Mouse (Mus musculus) kidney, postnatal 10 days (tissue): ENCODE data around the gene Tmem131l.
A peak's percentile ranks its signal among the peaks of the same experiment; 100 is the strongest.

Source experiments
- DNase-seq: peaks from one replicate; pipeline ENCODE4 v3.0.0; 2021; ENCODE audit warnings: mixed read lengths

The Tmem131l gene

GRCm38 (mm10) chr3:84046206-84046605, 6.2 kb upstream of the Tmem131l start:
- no peak for DNase-seq

- no peak for DNase-seq
These were observed 1.8 kb upstream of the Tmem131l start for GRCm38 (mm10) chr3:84041739-84042138.

GRCm38 (mm10) chr3:84040476-84041082, 604 bp upstream of the Tmem131l start:
- peak; percentile 77 for DNase-seq

GRCm38 (mm10) chr3:84038981-84039645, 862 bp downstream of the Tmem131l start:
- DNase-seq, result peak; percentile 62

GRCm38 (mm10) chr3:84038126-84038525, 1.8 kb downstream of the Tmem131l start:
- no peak for DNase-seq

- no peak for DNase-seq
These were observed 2.4 kb downstream of the Tmem131l start for GRCm38 (mm10) chr3:84037536-84037935.

- no peak for DNase-seq
These were observed 3.1 kb downstream of the Tmem131l start for GRCm38 (mm10) chr3:84036866-84037265.

- DNase-seq, result no peak
These were observed 4.1 kb downstream of the Tmem131l start for GRCm38 (mm10) chr3:84035728-84036364.

- no peak for DNase-seq
These were observed 5.7 kb downstream of the Tmem131l start for GRCm38 (mm10) chr3:84034115-84034780.

- no peak for DNase-seq
These were observed 6.8 kb downstream of the Tmem131l start for GRCm38 (mm10) chr3:84032933-84033730.

- DNase-seq, result no peak
These were observed 7.6 kb downstream of the Tmem131l start for GRCm38 (mm10) chr3:84032419-84032818.

- DNase-seq, result no peak
These were observed 8.8 kb downstream of the Tmem131l start for GRCm38 (mm10) chr3:84031216-84031615.

GRCm38 (mm10) chr3:84028968-84029367, 11.0 kb downstream of the Tmem131l start:
- DNase-seq, result no peak

- no peak for DNase-seq
These were observed 12.2 kb downstream of the Tmem131l start for GRCm38 (mm10) chr3:84027691-84028159.

- no peak for DNase-seq
These were observed 15.4 kb downstream of the Tmem131l start for GRCm38 (mm10) chr3:84024512-84025072.

GRCm38 (mm10) chr3:84022723-84023122, 17.3 kb downstream of the Tmem131l start:
- DNase-seq, result no peak

GRCm38 (mm10) chr3:84022201-84022584, 17.8 kb downstream of the Tmem131l start:
- DNase-seq, result no peak

GRCm38 (mm10) chr3:84021217-84022200, 18.5 kb downstream of the Tmem131l start:
- no peak for DNase-seq

- no peak for DNase-seq
These were observed 19.4 kb downstream of the Tmem131l start for GRCm38 (mm10) chr3:84020528-84020927.

GRCm38 (mm10) chr3:84015484-84016016, 24.4 kb downstream of the Tmem131l start:
- no peak for DNase-seq
